Mouse (Mus musculus): ENCODE data around the gene Abca13.

GRCm38 (mm10) chr11:9146683-9147082 is 45.1 kb upstream of the Abca13 start:
- no peak for TF ChIP-seq MAFK (IDR thresholded peaks at IDR 0.05; ENCODE audit: insufficient replicate concordance, low read length)
- TF ChIP-seq POLR2A (IDR thresholded peaks at IDR 0.05; ENCODE audit: low read depth, low read length), result no peak
- no peak for TF ChIP-seq SMC3 (IDR thresholded peaks at IDR 0.05; ENCODE audit: low read depth, low read length)
- no peak for TF ChIP-seq CTCF (conservative IDR thresholded peaks at IDR 0.05 in 1 of 2, IDR thresholded peaks at IDR 0.05 in 1 of 2; ENCODE audit: low read depth in 2 of 2, low read length in 2 of 2)
- TF ChIP-seq EP300 (IDR thresholded peaks at IDR 0.05; ENCODE audit: low read length), result no peak
- no peak for TF ChIP-seq NRF1 (IDR thresholded peaks at IDR 0.05; ENCODE audit: low read depth, low read length)
- no peak for TF ChIP-seq TBP (conservative IDR thresholded peaks at IDR 0.05; ENCODE audit: low read depth, low read length)
- TF ChIP-seq TCF12 (IDR thresholded peaks at IDR 0.05; ENCODE audit: low read depth, low read length), result no peak
- no peak for TF ChIP-seq PAX5 (IDR thresholded peaks at IDR 0.05; ENCODE audit: low read length)
- TF ChIP-seq E2F4 (IDR thresholded peaks at IDR 0.05; ENCODE audit: insufficient replicate concordance, low read depth, low read length), result no peak
- TF ChIP-seq ZMIZ1 (IDR thresholded peaks at IDR 0.05; ENCODE audit: low read depth, low read length), result no peak

Data from CH12.LX (cell line).